Mouse (Mus musculus) left cerebral cortex, adult 9 months (tissue): ENCODE results near the gene Usp42.

Experiments used
- DNase-seq, 2 experiments: peaks; one replicate each; pipeline ENCODE4 v3.0.0; 2022; ENCODE audit warnings: low spot score in 2 of 2

The Usp42 gene

DNA sequence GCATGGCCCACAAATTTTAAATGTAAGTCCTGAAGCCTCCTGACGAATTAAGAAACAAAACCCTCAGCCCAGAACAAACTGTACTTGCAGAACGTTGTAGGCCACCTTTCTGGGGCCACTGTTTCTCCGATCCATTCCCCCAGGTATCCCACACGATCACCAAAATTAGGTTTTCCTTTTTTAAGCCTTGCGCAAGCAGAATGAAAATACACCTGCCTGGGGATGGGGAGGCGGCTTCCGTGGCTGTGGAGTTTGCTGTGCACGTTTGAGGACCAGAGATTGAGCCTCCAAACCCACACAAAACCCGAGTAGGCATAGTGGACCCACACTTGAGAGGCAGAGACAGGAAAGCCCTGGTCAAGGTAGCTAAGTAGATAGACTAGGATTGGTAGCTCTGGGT is 41.7 kb downstream of the Usp42 start:
- DNase-seq = peak in 1 of 2 experiments; percentile 54

DNA sequence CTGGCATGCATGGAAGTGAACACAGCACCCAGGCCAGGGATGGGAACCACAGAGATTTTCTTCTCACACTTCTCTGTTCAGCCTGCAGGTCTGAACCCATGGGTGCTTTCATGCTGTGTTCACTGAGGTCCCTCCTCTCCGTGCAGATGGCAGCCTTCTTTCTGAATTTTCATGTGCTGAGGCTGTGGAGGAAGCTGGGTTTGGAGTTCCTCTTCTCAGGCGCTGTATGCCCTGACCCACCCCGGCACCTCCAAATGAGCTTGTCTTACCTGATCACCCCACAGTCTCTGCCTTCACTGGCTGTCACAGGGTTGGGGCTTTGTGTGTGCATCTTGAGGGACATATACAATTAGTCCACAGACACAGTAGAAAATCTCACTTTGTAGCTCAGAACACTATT is 44.5 kb downstream of the Usp42 start:
- DNase-seq = no peak

DNA sequence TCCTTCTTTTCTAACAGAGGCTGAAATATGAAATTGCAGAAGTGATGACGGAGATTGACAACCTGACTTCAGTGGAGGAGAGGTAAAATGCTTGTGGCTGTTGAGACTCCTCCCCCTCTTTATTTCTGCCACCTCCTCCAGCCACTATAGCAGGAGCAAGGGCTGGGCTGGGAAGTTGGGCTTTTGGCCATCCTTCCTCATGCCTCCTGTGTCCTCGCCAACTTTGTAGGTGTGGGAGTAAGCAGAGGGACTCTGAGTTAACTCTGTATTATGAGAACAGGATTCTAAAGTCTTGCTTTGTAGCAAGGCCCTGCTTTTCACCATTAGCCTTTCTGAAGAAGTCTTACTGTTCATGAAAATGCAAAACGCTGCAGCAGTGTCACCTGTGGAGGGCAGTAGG is 45.6 kb downstream of the Usp42 start:
- no peak for DNase-seq

- no peak for DNase-seq
Measured at GRCm38 (mm10) chr5:143684911-143685390, 47.1 kb downstream of the Usp42 start.

GRCm38 (mm10) chr5:143683696-143684095 is 48.4 kb downstream of the Usp42 start:
- DNase-seq = no peak

DNA sequence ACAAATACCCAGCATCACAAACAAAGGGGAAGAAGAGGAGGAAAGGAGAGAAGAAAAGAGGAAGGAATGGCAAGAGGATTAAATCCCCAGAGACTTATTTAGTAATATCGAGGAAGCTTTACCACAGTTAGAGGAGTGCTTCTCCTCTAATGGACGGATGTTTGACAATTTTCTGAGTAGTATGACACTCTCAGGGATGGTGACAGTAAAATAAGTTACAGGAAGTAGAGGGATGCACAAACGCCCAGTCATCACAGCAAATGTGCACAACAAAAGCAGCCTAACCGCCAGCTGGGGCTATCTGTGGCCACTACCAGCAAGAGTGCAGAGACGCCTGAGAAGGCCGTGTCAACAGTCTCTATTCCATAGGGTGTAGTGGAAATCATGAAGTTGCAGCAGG is 52.4 kb downstream of the Usp42 start:
- DNase-seq = no peak

DNA sequence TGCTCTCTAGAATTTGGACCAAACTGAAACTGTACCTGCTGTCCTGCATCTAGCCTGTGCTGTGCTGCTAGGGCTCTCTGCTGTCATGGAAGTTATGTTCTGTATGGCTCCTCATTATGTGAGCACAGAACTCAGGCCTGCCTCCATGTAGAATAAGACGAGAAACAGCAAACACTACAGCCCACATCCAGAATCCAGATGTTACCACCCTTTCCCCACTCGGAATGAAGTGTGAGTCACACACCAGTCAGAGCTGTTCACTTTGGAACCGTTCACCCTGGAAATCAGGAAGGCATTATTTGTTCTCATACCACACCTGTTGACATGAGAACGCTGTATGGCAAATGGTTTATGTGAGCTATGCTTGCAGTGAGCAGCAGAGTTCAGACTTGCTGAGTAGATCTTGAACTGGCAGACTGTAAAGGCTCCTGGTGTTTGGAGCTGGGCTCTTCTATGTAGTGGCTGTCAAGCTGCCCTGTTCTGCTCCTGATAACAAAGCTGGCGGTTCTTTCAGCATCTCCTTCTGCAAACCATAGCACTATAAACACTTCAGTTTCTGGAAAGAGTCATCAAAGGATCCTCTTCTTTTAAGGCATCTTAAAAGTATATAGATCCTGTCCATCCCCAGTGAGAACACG is 53.3 kb downstream of the Usp42 start:
- no peak for DNase-seq

DNA sequence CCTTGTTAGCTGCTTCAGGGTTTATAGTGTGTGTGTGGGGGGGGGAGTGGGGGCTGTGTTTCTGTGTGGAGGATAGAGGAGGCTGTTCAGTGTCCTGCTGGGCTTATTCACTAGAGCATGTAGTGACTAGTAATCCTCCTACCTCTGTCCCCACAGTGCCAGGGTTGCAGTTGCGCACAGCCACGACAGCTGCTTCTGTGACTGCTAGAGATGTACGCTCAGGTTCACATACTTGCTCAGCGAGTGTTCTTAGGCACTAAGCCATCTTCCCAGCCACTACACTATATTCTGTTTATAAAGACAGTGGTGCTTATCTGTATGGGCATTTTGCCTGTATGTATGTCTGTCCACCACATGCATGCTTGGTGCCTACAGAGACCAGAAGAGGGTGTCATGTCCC is 54.7 kb downstream of the Usp42 start:
- DNase-seq = no peak

DNA sequence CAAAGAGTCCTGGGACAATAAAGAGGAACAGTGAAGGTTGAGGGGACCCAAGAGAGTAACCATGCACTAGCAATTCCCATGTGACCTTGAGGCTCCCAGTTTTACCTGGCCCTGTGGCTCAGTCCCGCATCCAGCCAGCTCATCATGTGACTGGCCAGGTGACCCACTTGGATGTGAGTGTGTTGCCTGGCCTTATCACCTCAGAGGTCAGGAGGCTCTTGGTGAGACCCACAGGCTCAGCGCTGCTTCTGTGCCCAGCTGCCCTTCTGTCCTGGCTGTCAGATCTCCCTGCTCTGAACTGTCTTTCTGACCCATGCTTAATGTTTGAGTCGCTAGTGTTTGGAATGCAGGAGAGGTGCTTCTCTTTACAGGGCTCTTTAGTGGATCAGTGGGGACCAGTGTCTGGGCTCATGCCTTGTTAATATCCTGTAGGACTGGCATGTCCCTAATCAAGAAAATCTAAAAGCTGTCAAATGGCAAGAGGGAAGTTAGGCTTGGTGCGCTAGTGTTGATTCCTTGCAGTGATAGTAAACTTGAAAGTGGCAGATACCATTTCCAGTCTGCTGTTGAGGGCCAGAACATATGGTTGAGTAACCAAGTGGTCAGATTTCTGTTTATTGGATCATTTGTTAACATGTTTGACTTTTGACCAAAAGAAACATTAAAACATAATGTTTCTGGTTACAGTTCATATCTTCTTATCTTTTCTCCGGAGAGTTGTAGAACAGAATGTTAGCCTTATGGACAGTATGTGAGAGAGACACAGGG is 55.7 kb downstream of the Usp42 start:
- DNase-seq = no peak

DNA sequence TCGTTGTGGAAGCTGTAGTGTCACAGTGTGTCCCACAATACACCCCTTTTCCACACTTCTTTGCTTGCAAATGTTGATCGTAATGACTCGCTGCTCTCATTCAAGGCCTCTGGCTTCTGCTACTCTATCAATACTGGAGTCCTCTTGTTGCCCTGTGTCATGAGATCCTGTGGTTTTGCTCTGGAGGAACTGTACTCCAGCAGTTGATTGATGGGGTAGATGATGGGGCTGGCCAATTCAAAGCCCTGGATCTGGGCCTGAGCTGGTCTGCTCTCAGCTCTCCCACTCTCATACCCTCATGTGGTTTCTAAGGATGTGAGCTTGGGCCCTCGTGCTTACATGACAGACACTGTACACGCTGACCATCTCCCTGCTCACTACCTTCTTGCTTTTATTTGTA is 57.5 kb downstream of the Usp42 start:
- no peak for DNase-seq

- peak in 1 of 2 experiments; percentile 39 for DNase-seq
Measured at GRCm38 (mm10) chr5:143670740-143671415, 61.2 kb downstream of the Usp42 start.

DNA sequence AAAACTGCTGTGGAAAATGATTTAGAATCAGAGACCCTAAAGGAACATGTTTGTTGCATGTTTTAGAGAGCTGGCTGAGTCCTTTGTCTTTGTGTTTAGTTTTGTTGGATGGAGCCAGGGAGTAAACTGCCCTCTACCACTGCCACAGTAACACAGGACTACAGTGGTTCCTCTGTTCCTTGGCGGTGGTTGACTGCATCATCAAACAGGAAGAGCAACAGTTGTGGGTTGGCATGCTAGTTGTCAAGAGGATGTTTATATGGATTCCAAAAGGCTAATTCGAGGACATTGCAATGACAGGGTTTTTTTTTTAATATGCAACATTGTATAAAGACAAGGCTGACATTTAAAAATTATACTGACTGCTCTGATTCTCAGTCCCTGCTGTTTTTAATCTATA is 62.2 kb downstream of the Usp42 start:
- DNase-seq = no peak

DNA sequence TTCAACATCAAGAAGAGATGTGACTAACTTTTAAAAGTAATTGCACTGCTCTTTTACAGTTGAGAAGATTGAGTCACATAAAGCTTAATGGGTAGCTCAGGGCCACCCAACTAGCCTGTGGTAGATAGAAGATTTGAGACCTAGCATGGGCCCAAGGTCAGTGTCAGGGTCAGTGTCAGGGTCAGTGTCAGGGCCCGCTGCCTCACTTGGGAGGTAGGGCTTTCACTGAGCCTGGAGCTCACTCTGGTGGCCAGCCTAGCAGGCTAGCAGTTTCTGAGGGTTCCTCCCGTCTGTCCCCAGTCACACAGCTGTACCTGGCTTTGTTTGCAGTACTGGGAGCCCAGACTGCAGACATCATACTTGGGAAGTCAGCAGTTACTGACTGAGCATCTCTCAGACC is 62.7 kb downstream of the Usp42 start:
- no peak for DNase-seq

GRCm38 (mm10) chr5:143668884-143669283 is 63.2 kb downstream of the Usp42 start:
- DNase-seq = no peak

DNA sequence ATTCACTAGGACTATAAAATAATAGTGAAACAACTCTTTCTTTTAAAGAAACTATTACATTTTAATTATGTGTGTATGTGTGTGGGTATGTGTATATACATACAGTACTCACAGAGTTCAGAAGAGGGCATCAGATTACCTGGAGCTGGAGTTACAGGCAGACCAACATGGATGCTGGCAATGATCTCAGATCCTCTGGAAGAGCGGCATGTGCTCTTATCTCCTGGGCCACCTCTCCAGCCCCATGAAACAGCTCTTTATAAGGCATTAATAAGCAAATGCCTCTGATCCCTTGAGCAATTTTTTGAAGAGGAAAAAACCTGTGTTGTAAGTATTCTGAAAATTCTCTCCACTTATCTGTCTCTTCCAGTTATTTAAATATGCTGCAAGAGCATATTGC is 66.1 kb downstream of the Usp42 start:
- DNase-seq = no peak

- DNase-seq = no peak
Measured at GRCm38 (mm10) chr5:143665561-143665960, 66.5 kb downstream of the Usp42 start.

DNA sequence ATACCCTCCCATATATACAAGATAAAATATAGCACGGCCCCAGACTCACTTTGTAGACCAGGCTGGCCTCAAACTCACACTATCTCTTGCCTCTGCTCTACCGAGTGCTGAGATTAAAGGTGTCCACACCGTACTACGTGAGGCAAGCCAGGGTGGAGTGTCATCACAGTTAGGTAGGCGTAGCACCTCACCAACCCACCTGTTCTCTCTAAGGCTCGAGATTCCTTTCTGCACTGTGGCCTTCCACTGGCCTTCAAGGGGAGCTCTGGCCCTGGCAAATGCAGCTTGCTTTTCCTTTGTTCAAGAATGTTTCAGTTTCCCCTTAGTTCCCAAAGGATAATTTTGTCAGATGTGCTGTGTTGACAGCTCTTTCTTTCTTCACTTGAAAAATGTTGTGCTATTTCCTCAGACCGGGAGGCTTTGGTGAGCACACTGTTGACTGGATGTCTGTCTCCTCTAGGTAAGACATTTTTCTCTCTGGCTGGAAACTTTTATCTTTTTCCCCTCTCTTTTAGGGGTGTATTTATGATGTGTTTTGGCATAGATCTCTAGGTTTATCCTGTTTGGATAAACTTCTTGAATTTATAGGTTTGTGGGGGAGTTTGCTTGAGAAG is 68.9 kb downstream of the Usp42 start:
- DNase-seq = no peak
